Mouse (Mus musculus) bone marrow macrophage, adult 2 months (primary cell): ENCODE results near the gene Selenoi. TPM values are rescaled to one million over a fixed set of nuclear protein-coding genes. Genes with fewer than 3 reads are reported as not detected.

ENCODE experiments used
- H3K27ac ChIP-seq: 2 replicates; pipeline ENCODE4 v1.5.1; 2012; ENCODE audit warnings: low read depth, low read length; ENCODE audit not compliant: insufficient read depth
- H3K4me1 ChIP-seq: 2 replicates; pipeline ENCODE4 v1.6.1; 2012; ENCODE audit warnings: low read length; ENCODE audit not compliant: control insufficient read depth, insufficient read depth
- H3K4me3 ChIP-seq: 2 replicates; pipeline ENCODE4 v1.5.1; 2012; ENCODE audit warnings: mild to moderate bottlenecking, low read length, moderate library complexity; ENCODE audit not compliant: insufficient read depth
- CTCF ChIP-seq: IDR thresholded peaks from 2 replicates; pipeline ENCODE4 v1.5.1; 2012; ENCODE audit warnings: low read depth, mild to moderate bottlenecking, low read length, moderate library complexity
- POLR2A ChIP-seq: IDR thresholded peaks from 2 replicates; pipeline ENCODE4 v1.6.1; 2012; ENCODE audit warnings: mild to moderate bottlenecking, low read depth, low read length, borderline replicate concordance
- polyA plus RNA-seq: library from polyadenylated mRNA; stranded (reverse); fragments of >200 nt; gene quantifications from 2 replicates; pipeline ENCODE4 v1.2.4, GENCODE M21; 2012; ENCODE audit not compliant: missing spikeins, insufficient read depth, insufficient read length

The Selenoi gene
- polyA plus RNA-seq, 1 experiment, result 13.5 TPM

DNA sequence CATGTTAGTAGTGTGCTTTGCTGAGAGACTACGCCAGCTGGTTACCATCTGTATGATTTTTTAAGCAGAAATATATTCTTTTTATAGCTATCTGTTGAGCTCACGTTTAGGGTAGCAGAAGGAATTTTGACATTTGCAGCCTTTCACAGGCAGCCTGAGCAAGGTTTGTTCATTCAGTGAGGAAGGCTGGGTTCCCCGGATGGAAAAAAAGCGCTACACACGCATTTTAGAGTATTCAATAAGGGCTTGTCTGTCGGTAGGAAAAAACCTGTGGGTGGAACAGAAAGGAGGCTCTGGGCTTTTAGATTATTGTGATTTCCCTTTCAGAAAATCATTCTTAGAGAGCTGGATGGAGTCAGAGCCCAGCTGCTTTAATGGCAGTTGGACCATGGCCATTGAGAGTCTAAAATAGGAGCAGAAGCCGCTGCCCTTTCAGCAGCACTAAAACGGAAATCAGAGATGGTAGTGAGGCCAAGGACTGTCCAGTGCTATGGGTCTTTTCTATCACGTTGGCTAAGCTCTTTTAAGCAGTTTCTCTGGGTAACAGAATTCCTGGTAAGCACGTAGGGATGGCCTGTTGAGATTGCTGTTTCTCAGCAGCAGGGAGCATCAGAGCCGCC is 38.3 kb downstream of the Selenoi start:
- Histone ChIP-seq H3K27ac (no peak overlapping the region), H3K4me3 (no peak overlapping the region), H3K4me1 (no peaks in the 10 kb centered on the region)
- TF ChIP-seq CTCF, result no peak
- no peak for TF ChIP-seq POLR2A

DNA sequence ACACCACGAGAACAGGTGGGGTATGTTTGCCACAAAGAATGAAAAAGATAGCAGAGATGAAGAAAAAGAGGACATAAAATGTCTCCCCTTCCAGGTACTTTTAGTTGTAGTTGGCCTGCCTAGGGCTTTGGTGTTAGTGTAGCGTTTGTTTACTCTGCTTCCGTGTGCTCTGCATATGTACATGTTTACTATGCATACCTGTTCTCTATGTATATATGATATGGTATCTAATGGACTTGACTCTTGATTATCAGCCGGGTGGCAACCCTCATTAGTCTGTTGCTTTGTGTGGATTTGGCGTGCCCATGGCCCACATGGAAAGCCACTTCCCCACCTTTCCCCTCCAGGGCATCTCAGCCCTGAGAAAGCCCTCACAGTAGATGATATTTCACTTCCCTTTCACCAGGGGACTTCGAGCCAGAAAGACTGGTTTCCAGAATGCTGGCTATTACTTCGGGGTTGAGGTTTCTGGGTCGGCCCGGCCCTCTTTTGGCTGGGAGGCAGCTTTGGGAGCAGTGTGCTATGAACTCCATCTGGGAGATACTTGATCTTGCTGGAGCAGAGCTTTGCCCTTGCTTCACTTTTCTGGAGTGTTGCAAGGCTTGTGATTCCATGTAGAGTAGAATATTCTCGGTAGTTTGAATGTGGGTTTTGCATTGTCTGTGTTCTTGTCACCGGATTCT is 39.4 kb downstream of the Selenoi start:
- TF ChIP-seq CTCF, result no peak

DNA sequence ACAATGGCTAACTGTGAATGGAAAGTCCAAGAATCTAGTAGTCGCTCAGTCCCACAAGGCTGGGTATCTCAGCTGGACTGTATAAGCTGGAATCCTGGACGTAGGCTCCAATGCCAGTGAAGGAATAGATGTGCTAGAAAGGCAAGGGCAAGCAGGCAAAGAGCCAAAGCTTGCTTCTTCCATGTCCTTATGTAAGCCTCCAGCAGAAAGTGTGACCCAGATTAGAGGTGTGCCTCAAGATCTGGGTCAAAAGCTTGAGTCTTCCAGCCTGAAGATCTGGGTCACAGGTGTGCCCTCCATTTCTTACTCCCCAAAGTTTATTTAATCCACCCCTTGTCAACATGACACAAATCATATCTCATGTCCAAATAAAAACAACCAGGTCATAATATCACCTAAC is 44.0 kb downstream of the Selenoi start:
- H3K4me3 ChIP-seq, result no peak overlapping the region

More for the DNA sequence above, 39.4 kb downstream of the Selenoi start:
- no peak overlapping the region for H3K27ac ChIP-seq
- H3K4me3 ChIP-seq, result no peak overlapping the region
- no peaks in the 10 kb centered on the region for H3K4me1 ChIP-seq

DNA sequence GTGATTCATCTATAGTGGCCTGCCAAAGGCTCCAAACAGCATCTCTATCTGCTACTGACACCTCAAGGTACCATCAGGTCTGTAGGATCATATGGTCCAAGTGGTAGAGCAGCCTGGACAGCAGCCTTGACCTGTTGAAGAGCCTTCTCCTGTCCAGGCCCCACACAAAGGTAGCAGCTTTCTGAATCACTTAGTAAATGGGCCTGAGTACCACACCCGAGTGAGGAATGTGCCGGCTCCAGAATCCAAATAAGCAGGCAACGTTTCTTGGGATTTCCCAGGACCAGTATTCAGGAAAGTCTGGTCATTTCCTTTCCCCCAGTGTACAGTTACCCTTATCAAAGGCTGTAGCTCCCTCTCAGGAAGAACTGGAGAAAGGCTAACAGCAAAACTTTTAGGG is 46.6 kb downstream of the Selenoi start:
- Histone ChIP-seq H3K4me1 (no peaks in the 10 kb centered on the region), H3K4me3 (no peak overlapping the region), H3K27ac (no peak overlapping the region)
- TF ChIP-seq POLR2A, result no peak
- TF ChIP-seq CTCF, result no peak

More for the DNA sequence above, 44.0 kb downstream of the Selenoi start:
- no peaks in the 10 kb centered on the region for H3K4me1 ChIP-seq
- no peak overlapping the region for H3K27ac ChIP-seq
- no peak for TF ChIP-seq POLR2A
- no peak for TF ChIP-seq CTCF

DNA sequence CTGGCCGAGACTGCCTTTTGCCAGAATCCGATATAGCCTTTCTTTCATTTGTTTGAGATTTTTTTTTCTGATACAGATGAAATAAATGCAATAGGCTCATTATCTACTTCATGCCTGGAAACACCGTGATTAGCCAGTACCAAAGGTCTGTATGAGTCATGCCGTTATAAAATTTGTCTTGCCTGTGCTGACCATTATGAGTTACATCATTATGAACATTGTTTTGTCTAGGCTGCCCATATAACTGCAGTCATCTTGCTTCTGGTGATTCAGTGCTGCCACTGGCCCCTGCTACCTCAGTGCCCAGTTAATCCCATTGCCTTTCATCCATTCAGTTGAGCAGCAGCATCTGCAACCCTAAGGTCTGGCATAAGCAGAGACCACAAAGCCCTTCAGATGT is 47.1 kb downstream of the Selenoi start:
- H3K4me1 ChIP-seq, result no peaks in the 10 kb centered on the region
- TF ChIP-seq CTCF (no peak), POLR2A (no peak)
- H3K27ac ChIP-seq, result no peak overlapping the region
- no peak overlapping the region for H3K4me3 ChIP-seq

DNA sequence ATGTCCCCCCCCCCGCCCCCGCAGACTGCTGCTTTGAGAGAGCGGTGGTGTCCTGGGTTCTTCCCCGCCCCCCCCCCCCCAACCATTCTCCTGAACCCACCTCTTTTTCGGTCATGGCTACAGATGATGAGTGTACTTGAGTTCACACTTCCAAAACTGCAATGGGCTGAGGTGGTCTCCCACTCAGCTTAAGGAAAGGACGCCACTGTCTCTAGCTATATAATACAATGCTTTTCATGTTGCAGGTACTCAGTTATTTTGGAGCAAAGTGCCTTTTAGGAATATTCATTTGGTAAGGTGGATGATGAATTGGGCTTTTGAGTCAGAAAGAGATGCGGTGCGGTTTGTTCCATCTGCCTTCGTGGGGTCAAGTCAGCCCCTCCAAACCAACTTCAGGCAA is 48.5 kb downstream of the Selenoi start:
- no peaks in the 10 kb centered on the region for H3K4me1 ChIP-seq
- no peak overlapping the region for H3K27ac ChIP-seq
- H3K4me3 ChIP-seq, result no peak overlapping the region
- TF ChIP-seq POLR2A (no peak), CTCF (no peak)

DNA sequence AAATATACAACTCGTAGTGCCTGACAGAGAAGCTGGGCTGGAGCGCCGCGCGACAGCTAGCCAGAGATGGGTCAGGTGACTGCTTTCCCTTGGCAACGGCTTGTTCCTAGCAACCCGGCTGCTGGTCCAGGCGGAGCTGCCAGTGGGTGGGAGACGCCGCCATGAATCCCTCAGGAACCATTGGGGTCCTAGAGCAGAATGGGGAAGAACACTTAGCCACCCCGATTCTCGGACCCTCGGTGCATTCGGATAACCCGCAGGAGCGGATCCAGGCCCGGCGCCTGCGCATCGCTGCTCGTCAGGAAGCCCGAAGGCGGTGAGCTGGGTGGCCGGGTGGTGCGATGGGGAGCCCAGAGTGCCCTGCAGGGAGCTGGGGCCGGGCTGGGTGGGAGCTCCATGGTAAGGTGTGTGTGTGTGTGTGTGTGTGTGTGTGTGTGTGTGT is 48.9 kb downstream of the Selenoi start, which contains the start of gene Drc1:
TSS of gene Drc1 (plus strand) at position 98 of the 442 bp plus-strand sequence.
- no peaks in the 10 kb centered on the region for H3K4me1 ChIP-seq
- H3K27ac ChIP-seq, result no peak within 1 kb of the TSS
- TF ChIP-seq POLR2A, result no peak
- TF ChIP-seq CTCF, result no peak
- H3K4me3 ChIP-seq, result no peak within 1 kb of the TSS

DNA sequence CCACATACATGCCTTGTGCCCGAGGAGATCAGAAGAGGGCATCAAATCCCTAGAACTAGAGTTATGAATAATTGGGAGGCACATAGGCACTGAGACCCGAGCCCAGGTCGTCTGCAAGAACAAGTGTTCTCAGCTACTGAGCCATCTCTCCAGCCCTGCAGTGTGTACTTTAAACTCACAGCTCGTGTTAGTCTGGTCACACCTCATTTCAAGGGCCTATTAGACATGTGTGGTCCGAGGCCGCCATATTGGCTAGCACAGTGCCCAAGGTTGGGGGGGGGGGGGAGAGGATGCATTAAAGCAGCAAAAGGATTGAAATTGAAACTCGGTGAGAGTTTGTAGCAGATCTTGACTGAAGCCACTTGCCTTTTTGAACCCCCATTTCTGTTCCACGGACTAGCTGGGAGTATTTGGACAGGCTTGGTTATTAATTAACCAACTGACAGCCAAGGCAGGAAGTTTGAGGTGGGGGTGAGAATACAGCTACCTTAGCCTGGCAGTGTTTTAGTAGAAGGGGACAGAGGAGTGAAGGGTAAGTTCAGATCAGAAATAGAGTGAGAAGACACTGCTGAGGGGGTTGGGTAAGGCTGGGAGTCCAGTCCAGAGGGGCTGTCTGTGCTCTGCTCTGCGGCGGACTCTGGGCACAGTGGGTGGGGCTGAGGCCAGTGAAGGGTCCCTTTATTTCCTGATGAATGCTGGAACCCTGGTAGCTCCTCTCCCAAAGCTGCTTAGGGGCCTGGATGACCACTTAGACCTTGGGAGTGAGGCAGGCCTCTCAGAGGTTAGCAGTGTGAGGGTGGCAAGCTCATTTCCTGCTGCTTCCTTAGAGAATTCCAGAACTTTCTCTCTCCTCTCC is 53.8 kb downstream of the Selenoi start:
- Histone ChIP-seq H3K4me1 (no peaks in the 10 kb centered on the region), H3K27ac (no peak overlapping the region), H3K4me3 (no peak overlapping the region)
- TF ChIP-seq POLR2A, result no peak
- TF ChIP-seq CTCF, result no peak

DNA sequence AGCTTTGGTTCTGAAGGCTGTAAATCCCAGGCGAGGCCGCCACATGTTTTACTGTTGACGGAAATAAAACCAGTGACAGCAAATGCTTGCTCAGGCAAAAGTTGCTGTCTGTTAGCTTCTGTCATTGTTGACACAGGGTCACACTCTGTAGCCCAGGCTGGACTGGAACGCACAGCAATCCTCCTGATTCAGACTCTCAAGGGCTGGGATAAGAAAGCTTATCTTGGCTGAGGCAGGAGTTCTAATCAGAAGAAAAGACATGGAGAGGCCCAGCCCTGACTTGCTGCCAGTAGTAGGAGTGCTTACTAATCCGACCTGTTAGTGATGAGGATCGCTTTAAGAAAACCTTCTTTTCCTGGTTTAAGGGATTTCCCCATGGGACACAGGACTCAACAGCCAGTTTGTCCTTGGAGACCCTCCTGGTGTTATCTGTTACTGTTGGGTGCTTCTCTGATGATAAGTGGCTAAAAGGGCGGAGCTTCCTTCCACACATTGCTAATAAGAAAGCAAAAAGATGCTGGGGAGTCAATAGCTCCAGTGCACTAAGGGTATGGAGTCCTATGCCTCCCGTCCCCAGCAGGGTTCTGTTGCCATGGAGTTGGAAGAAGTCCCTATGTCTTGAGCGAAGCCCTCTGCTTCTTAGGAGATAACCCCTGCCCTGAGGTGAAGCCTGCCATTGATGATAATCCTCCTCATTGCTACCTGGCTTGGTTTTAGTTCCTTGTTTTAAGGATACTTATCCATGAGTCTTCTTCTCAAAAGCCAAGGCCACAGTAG is 54.9 kb downstream of the Selenoi start:
- H3K27ac ChIP-seq, result no peak overlapping the region
- TF ChIP-seq POLR2A, result no peak
- no peak for TF ChIP-seq CTCF

More for the DNA sequence above, 54.9 kb downstream of the Selenoi start:
- Histone ChIP-seq H3K4me1 (no peaks in the 10 kb centered on the region), H3K4me3 (no peak overlapping the region)

Other genes starting within 250 kb of the Selenoi start
- not detected in 2 replicates for gene Il6, start 219.5 kb upstream of the Selenoi start, polyA plus RNA-seq
- 27.9 and 29.1 TPM in 2 replicates for gene Tyms, start 159.0 kb upstream of the Selenoi start, polyA plus RNA-seq
- not detected in 2 replicates for gene Garem2, start 127.4 kb upstream of the Selenoi start, polyA plus RNA-seq
- not detected in 2 replicates for gene 3110082J24Rik, start 126.5 kb upstream of the Selenoi start, polyA plus RNA-seq
- 114 and 117 TPM in 2 replicates for gene Hadha, start 77.4 kb upstream of the Selenoi start, polyA plus RNA-seq
- gene Hadhb, start 77.3 kb upstream of the Selenoi start, polyA plus RNA-seq, result 67.2 and 75.0 TPM in 2 replicates
- not detected in 2 replicates for gene Adgrf3, start 26.9 kb upstream of the Selenoi start, polyA plus RNA-seq
- not detected in 2 replicates for gene Drc1, start 48.8 kb downstream of the Selenoi start, polyA plus RNA-seq
- not detected in 2 replicates for gene Otof, start 229.4 kb downstream of the Selenoi start, polyA plus RNA-seq
- gene 1700001C02Rik, start 233.5 kb downstream of the Selenoi start, polyA plus RNA-seq, result not detected in 2 replicates